Mouse (Mus musculus): ENCODE data around the gene Agxt2. TPM values are rescaled to one million over a fixed set of nuclear protein-coding genes. Genes with fewer than 3 reads are reported as not detected.

The Agxt2 gene
- polyA plus RNA-seq, 2 experiments: not detected

DNA sequence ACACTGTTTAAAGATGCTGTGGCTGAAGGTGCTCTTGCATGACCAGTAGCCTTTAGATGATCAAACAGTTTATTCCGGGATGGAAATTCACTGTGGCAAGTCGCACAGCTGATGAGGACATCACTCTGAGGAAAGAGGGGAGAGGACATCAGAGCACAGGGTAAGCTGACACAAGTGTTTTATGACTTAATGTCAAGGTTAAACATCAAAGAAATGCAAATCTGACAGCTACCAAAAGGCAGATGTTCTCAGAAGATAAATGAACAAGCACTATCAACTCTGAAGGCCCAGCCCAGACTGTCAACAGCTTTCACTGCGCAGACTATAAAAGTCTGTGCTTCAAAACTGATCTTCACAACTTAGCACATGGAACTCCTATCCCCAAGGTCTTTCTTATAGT, 88.8 kb downstream of the Agxt2 start:
- H3K27me3 ChIP-seq (ENCODE audit: control insufficient read depth, insufficient read depth, low read length): no peaks in the 10 kb centered on the region
- TF ChIP-seq POLR2A (IDR thresholded peaks at IDR 0.05; ENCODE audit: borderline replicate concordance, extremely low read depth, insufficient read depth, insufficient read length): no peak
- DNase-seq (ENCODE audit: low spot score) (no peak), ATAC-seq (ENCODE audit: low FRiP score, low read depth) (no peak)
- H3K9me3 ChIP-seq (ENCODE audit: control insufficient read depth, low read length): no peaks in the 10 kb centered on the region
- H3K4me2 ChIP-seq (replicated peaks; ENCODE audit: low read depth, low read length, severe bottlenecking): no peak overlapping the region
- H3K4me3 ChIP-seq (replicated peaks; ENCODE audit: low read length): no peak overlapping the region
- 80% methylated on average over 3 of the region's 3 CpGs for WGBS
- no peak overlapping the region for H3K27ac ChIP-seq (replicated peaks; ENCODE audit: low read depth, low read length)
- H3K9ac ChIP-seq (ENCODE audit: low read depth, low read length, severe bottlenecking): no peak overlapping the region
- no peaks in the 10 kb centered on the region for H3K4me1 ChIP-seq (ENCODE audit: control insufficient read depth, insufficient read depth, low read length)
- H3K36me3 ChIP-seq (ENCODE audit: control insufficient read depth, insufficient read depth, low read length): peaks cover 36% of the 10 kb centered on the region

Other genes with a start within 250 kb of the Agxt2 start
- gene Prlr, start 181.3 kb upstream of the Agxt2 start, polyA plus RNA-seq (2012; rRNA removed): 0.31 and 0.49 TPM in 2 replicates
- gene Prlr, start 181.3 kb upstream of the Agxt2 start, polyA plus RNA-seq (2014; fragmentation: Nextera tagmentation; extraction: Ambion mirVana): 1.7 and 2.0 TPM in 2 replicates
- not detected in 2 replicates for gene Gm21973, start 33.2 kb upstream of the Agxt2 start, polyA plus RNA-seq (2012; rRNA removed)
- gene Gm21973, start 33.2 kb upstream of the Agxt2 start, polyA plus RNA-seq (2014; fragmentation: Nextera tagmentation; extraction: Ambion mirVana): not detected in 2 replicates
- gene Dnajc21, start 112.0 kb downstream of the Agxt2 start, polyA plus RNA-seq (2012; rRNA removed): 6.3 and 13.2 TPM in 2 replicates
- gene Dnajc21, start 112.0 kb downstream of the Agxt2 start, polyA plus RNA-seq (2014; fragmentation: Nextera tagmentation; extraction: Ambion mirVana): 16.1 and 19.1 TPM in 2 replicates
- 19.8 and 30.4 TPM in 2 replicates for gene Brix1, start 127.4 kb downstream of the Agxt2 start, polyA plus RNA-seq (2012; rRNA removed)
- 105 and 106 TPM in 2 replicates for gene Brix1, start 127.4 kb downstream of the Agxt2 start, polyA plus RNA-seq (2014; fragmentation: Nextera tagmentation; extraction: Ambion mirVana)
- 29.3 and 33.1 TPM in 2 replicates for gene Rad1, start 127.5 kb downstream of the Agxt2 start, polyA plus RNA-seq (2012; rRNA removed)
- gene Rad1, start 127.5 kb downstream of the Agxt2 start, polyA plus RNA-seq (2014; fragmentation: Nextera tagmentation; extraction: Ambion mirVana): 10.7 and 14.3 TPM in 2 replicates
- not detected in 2 replicates for gene Ttc23l, start 200.1 kb downstream of the Agxt2 start, polyA plus RNA-seq (2012; rRNA removed)
- gene Ttc23l, start 200.1 kb downstream of the Agxt2 start, polyA plus RNA-seq (2014; fragmentation: Nextera tagmentation; extraction: Ambion mirVana): not detected in 2 replicates

All from limb, embryonic 14.5 days (tissue).